Mouse (Mus musculus): ENCODE measurements at regions not wholly inside any gene's neighbourhood (a gene's known extent, or its start where the extent isn't known, plus 50 kb on each side); places are given as distances from the start of the nearest gene placed in this dataset.

- ATAC-seq (replicated peaks; ENCODE audit: poor library complexity), result no peak
Measured at GRCm38 (mm10) chr2:128388883-128389470, 202.0 kb upstream of the Spdye4c start.

GRCm38 (mm10) chr2:128392344-128392743, 198.7 kb upstream of the Spdye4c start:
- 0 out of 2 replicates have a peak, but pooled peaks have one; percentile 24 for ATAC-seq (replicated peaks; ENCODE audit: poor library complexity)

GRCm38 (mm10) chr2:128393401-128393800, 197.6 kb upstream of the Spdye4c start:
- no peak for ATAC-seq (replicated peaks; ENCODE audit: poor library complexity)

- no peak for ATAC-seq (replicated peaks; ENCODE audit: poor library complexity)
Measured at GRCm38 (mm10) chr2:128393921-128394320, 197.1 kb upstream of the Spdye4c start.

- no peak; the same call in 1 of the 2 replicates for ATAC-seq (replicated peaks; ENCODE audit: poor library complexity)
Measured at GRCm38 (mm10) chr2:128395308-128396007, 195.6 kb upstream of the Spdye4c start.

GRCm38 (mm10) chr2:128396008-128396346, 195.0 kb upstream of the Spdye4c start:
- peak; percentile 98 for ATAC-seq (replicated peaks; ENCODE audit: poor library complexity)

GRCm38 (mm10) chr2:128401359-128401758, 189.7 kb upstream of the Spdye4c start:
- ATAC-seq (replicated peaks; ENCODE audit: poor library complexity), result no peak

GRCm38 (mm10) chr2:128403143-128403935, 187.7 kb upstream of the Spdye4c start:
- ATAC-seq (replicated peaks; ENCODE audit: poor library complexity), result no peak

- no peak for ATAC-seq (replicated peaks; ENCODE audit: poor library complexity)
Measured at GRCm38 (mm10) chr2:128404405-128404804, 186.6 kb upstream of the Spdye4c start.

- ATAC-seq (replicated peaks; ENCODE audit: poor library complexity), result peak; percentile 72
Measured at GRCm38 (mm10) chr2:128407076-128407475, 183.9 kb upstream of the Spdye4c start.

GRCm38 (mm10) chr2:128408718-128409117, 182.3 kb upstream of the Spdye4c start:
- peak; percentile 45 for ATAC-seq (replicated peaks; ENCODE audit: poor library complexity)

GRCm38 (mm10) chr2:128412352-128412751, 178.7 kb upstream of the Spdye4c start:
- ATAC-seq (replicated peaks; ENCODE audit: poor library complexity), result peak; percentile 90

- ATAC-seq (replicated peaks; ENCODE audit: poor library complexity), result peak; percentile 70
Measured at GRCm38 (mm10) chr2:128412974-128413373, 178.0 kb upstream of the Spdye4c start.

- peak; percentile 18 for ATAC-seq (replicated peaks; ENCODE audit: poor library complexity)
Measured at GRCm38 (mm10) chr2:128414588-128415240, 176.3 kb upstream of the Spdye4c start.

- no peak for ATAC-seq (replicated peaks; ENCODE audit: poor library complexity)
Measured at GRCm38 (mm10) chr2:128416416-128416815, 174.6 kb upstream of the Spdye4c start.

- no peak for ATAC-seq (replicated peaks; ENCODE audit: poor library complexity)
Measured at GRCm38 (mm10) chr2:128418960-128419359, 172.0 kb upstream of the Spdye4c start.

- ATAC-seq (replicated peaks; ENCODE audit: poor library complexity), result peak; percentile 47
Measured at GRCm38 (mm10) chr2:128420406-128420805, 170.6 kb upstream of the Spdye4c start.

- ATAC-seq (replicated peaks; ENCODE audit: poor library complexity), result peak; percentile 41; the same call in 1 of the 2 replicates
Measured at GRCm38 (mm10) chr2:128422677-128423076, 168.3 kb upstream of the Spdye4c start.

- ATAC-seq (replicated peaks; ENCODE audit: poor library complexity), result no peak
Measured at GRCm38 (mm10) chr2:128424236-128424635, 166.8 kb upstream of the Spdye4c start.

GRCm38 (mm10) chr2:128427181-128427880, 163.7 kb upstream of the Spdye4c start:
- ATAC-seq (replicated peaks; ENCODE audit: poor library complexity), result no peak

- ATAC-seq (replicated peaks; ENCODE audit: poor library complexity), result peak; percentile 71
Measured at GRCm38 (mm10) chr2:128428154-128428553, 162.9 kb upstream of the Spdye4c start.

Measured in megakaryocyte progenitor cell, adult 5-6 weeks (primary cell).